Mouse (Mus musculus): ENCODE data around the gene Chd5.
A peak's percentile ranks its signal among the peaks of the same experiment; 100 is the strongest.

DNA sequence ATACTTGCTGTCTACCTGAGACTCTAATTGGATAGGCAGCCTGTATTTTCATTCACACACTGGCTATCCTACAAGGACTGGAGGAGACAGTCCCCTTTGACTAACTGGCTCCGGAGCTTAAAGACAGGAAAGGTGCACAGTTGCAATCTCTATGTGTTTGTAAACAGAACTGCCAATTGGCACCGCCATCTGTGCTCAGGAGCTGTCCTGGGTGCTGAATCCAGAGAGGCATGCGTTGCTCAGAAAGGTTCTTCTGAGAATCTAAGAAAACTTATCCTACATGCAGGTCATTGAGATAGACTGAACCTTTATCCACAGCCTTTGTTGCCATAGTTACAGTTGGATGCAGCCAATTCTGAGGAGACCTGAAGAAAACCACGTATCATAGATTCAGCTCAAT is 85.9 kb downstream of the Chd5 start:
- no peak for TF ChIP-seq TCF12 (IDR thresholded peaks at IDR 0.05; ENCODE audit: insufficient read depth, poor library complexity, severe bottlenecking)
- TF ChIP-seq POLR2A (IDR thresholded peaks at IDR 0.05; ENCODE audit: insufficient read length, low read depth): no peak
- no peak for TF ChIP-seq MAX (IDR thresholded peaks at IDR 0.05; ENCODE audit: low read depth)
- no peak for TF ChIP-seq USF1 (IDR thresholded peaks at IDR 0.05; ENCODE audit: low read depth)
- peak in 1 of 3 experiments; percentile 6 for TF ChIP-seq MYOG (IDR thresholded peaks at IDR 0.05; ENCODE audit: control insufficient read depth in 1 of 3, insufficient read depth in 1 of 3, insufficient read length in 2 of 3, low read depth in 2 of 3)
- no peak for TF ChIP-seq E2F4 (IDR thresholded peaks at IDR 0.05; ENCODE audit: insufficient read depth)
- no peak for TF ChIP-seq MYOD1 (IDR thresholded peaks at IDR 0.05; ENCODE audit: control insufficient read depth in 1 of 3, insufficient read length in 2 of 3, low read depth in 2 of 3)
- no peak for TF ChIP-seq POLR2AphosphoS2 (IDR thresholded peaks at IDR 0.05; ENCODE audit: insufficient read length, low read depth)

All from myocyte (in vitro differentiated cells).